Mouse (Mus musculus): ENCODE data around the gene Rabgap1l. TPM values are rescaled to one million over a fixed set of nuclear protein-coding genes. Genes with fewer than 3 reads are reported as not detected.
"Not testable (repeated sequence)": the region's sequence is repeated elsewhere in the genome, so short reads cannot be mapped to it uniquely, and the experiment has no call there.

The Rabgap1l gene
- polyA plus RNA-seq, 1 experiment, result 85.7 TPM

- peaks cover 8% of the 10 kb centered on the region; the same call in 1 of the 2 replicates for H3K9me3 ChIP-seq
- H3K27me3 ChIP-seq (replicated peaks), result no peaks in the 10 kb centered on the region
- H3K4me3 ChIP-seq (replicated peaks), result no peak overlapping the region
- TF ChIP-seq FLI1 (IDR thresholded peaks at IDR 0.05; ENCODE audit: low read length) (no peak), GATA1 (IDR thresholded peaks at IDR 0.05; ENCODE audit: borderline replicate concordance, low read length) (no peak)
- no peaks in the 10 kb centered on the region for H3K4me1 ChIP-seq
- peaks cover 22% of the 10 kb centered on the region for H3K36me3 ChIP-seq (replicated peaks; ENCODE audit: low read length)
These were observed 103.5 kb downstream of the Rabgap1l start for GRCm38 (mm10) chr1:160689511-160689910.

GRCm38 (mm10) chr1:160684251-160684650 is 108.8 kb downstream of the Rabgap1l start:
- no peak for TF ChIP-seq GATA1 (IDR thresholded peaks at IDR 0.05; ENCODE audit: borderline replicate concordance, low read length)
- TF ChIP-seq FLI1 (IDR thresholded peaks at IDR 0.05; ENCODE audit: low read length), result no peak
- Histone ChIP-seq H3K36me3 (replicated peaks; ENCODE audit: low read length) (peaks cover 18% of the 10 kb centered on the region), H3K4me1 (peaks cover 7% of the 10 kb centered on the region; the same call in 1 of the 2 replicates), H3K4me3 (replicated peaks) (no peak overlapping the region), H3K27me3 (replicated peaks) (no peaks in the 10 kb centered on the region), H3K9me3 (peaks cover 8% of the 10 kb centered on the region; the same call in 1 of the 2 replicates)

GRCm38 (mm10) chr1:160681398-160682050 is 111.5 kb downstream of the Rabgap1l start:
- peaks cover 24% of the 10 kb centered on the region for H3K36me3 ChIP-seq (replicated peaks; ENCODE audit: low read length)
- no peak for TF ChIP-seq GATA1 (IDR thresholded peaks at IDR 0.05; ENCODE audit: borderline replicate concordance, low read length)
- TF ChIP-seq FLI1 (IDR thresholded peaks at IDR 0.05; ENCODE audit: low read length), result no peak
- peaks cover 12% of the 10 kb centered on the region for H3K4me1 ChIP-seq
- H3K4me3 ChIP-seq (replicated peaks), result no peak overlapping the region
- no peaks in the 10 kb centered on the region for H3K27me3 ChIP-seq (replicated peaks)
- peaks cover 7% of the 10 kb centered on the region; the same call in 1 of the 2 replicates for H3K9me3 ChIP-seq

DNA sequence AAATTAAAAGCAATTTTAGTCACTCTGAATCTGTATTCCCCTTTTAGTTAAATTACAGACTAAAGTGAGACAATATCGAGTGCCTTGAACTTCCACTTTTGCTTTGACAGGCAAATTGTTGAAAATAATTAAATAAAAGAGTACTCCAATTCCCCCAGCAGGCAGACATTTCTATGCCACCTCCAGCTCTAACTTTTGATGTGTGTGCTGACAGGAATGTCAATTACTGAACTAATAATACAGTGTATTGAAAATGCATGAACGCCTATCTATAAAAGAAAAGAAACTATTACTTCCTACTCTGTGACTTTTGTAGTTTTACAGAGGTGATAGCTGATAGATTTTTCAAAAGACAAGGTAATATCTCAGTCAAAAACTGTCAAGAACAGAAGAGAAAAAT is 118.2 kb downstream of the Rabgap1l start:
- H3K36me3 ChIP-seq (replicated peaks; ENCODE audit: low read length), result peaks cover 14% of the 10 kb centered on the region
- H3K9me3 ChIP-seq, result no peaks in the 10 kb centered on the region
- no peaks in the 10 kb centered on the region for H3K27me3 ChIP-seq (replicated peaks)
- no peak overlapping the region for H3K4me3 ChIP-seq (replicated peaks)
- TF ChIP-seq FLI1 (IDR thresholded peaks at IDR 0.05; ENCODE audit: low read length) (no peak), GATA1 (IDR thresholded peaks at IDR 0.05; ENCODE audit: borderline replicate concordance, low read length) (no peak)
- H3K4me1 ChIP-seq, result peaks cover 5% of the 10 kb centered on the region

- Histone ChIP-seq H3K4me1 (peaks cover 7% of the 10 kb centered on the region), H3K9me3 (no peaks in the 10 kb centered on the region), H3K36me3 (replicated peaks; ENCODE audit: low read length) (peaks cover 8% of the 10 kb centered on the region), H3K4me3 (replicated peaks) (no peak overlapping the region), H3K27me3 (replicated peaks) (no peaks in the 10 kb centered on the region)
- no peak for TF ChIP-seq FLI1 (IDR thresholded peaks at IDR 0.05; ENCODE audit: low read length)
- no peak for TF ChIP-seq GATA1 (IDR thresholded peaks at IDR 0.05; ENCODE audit: borderline replicate concordance, low read length)
These were observed 120.8 kb downstream of the Rabgap1l start for GRCm38 (mm10) chr1:160672088-160672814.

DNA sequence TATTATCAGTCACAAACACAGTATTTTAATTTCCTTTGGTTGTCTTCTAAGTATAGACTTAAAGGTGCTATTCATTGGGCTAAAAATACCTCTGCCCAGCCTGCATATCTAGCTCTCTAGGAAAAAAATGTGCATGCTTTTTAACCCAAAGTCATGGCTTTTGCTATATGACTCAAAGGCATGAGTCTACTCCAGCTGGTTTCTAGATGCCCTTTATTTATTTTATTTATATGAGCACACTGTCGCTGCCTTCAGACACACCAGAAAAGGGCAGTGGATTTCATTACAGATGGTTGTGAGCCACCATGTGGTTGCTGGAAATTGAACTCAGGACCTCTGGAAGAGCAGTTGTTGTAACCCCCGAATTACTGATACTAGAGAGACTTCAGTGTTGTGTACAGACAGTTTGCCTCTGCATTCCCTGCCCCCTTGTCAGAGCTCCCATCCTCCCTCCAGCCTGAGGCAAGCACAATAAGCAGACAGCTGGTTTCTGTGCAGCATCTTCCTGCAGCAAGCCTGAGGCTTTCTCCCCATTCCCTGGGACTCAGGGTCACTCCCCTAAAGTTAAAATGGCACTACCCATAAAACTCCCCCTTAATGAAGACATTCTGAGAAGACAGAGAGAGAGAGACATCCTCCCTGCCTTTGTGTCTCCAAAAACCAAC is 137.1 kb downstream of the Rabgap1l start:
- Histone ChIP-seq H3K9me3 (no peaks in the 10 kb centered on the region), H3K36me3 (replicated peaks; ENCODE audit: low read length) (no peaks in the 10 kb centered on the region), H3K4me1 (peaks cover 6% of the 10 kb centered on the region), H3K27me3 (replicated peaks) (no peaks in the 10 kb centered on the region), H3K4me3 (replicated peaks) (no peak overlapping the region)
- TF ChIP-seq FLI1 (IDR thresholded peaks at IDR 0.05; ENCODE audit: low read length), result no peak
- TF ChIP-seq GATA1 (IDR thresholded peaks at IDR 0.05; ENCODE audit: borderline replicate concordance, low read length), result no peak

GRCm38 (mm10) chr1:160651691-160652090 is 141.3 kb downstream of the Rabgap1l start:
- H3K27me3 ChIP-seq (replicated peaks), result no peaks in the 10 kb centered on the region
- H3K36me3 ChIP-seq (replicated peaks; ENCODE audit: low read length), result no peaks in the 10 kb centered on the region
- TF ChIP-seq FLI1 (IDR thresholded peaks at IDR 0.05; ENCODE audit: low read length) (no peak), GATA1 (IDR thresholded peaks at IDR 0.05; ENCODE audit: borderline replicate concordance, low read length) (no peak)
- no peaks in the 10 kb centered on the region for H3K9me3 ChIP-seq
- no peak overlapping the region for H3K4me3 ChIP-seq (replicated peaks)
- H3K4me1 ChIP-seq, result peaks cover 6% of the 10 kb centered on the region

DNA sequence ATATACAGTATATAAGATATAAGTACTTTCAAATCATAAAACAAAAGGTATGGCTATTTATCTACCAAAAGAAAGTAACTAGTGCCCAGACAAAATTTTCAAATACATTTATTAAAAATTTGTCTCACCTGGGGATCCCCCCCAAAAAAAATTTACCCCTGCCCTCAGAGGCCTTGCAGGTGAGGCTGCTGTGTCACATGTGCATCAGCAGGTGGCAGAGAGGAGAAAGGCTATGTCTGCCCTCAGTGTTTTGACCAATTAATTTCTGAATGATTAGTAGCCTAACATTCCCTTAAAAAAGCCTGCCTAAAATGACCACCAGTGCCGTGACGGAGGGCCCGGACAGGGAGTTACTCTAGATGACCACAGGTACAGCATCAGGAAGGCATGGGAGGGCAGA is 147.6 kb downstream of the Rabgap1l start:
- Histone ChIP-seq H3K27me3 (replicated peaks) (no peaks in the 10 kb centered on the region), H3K4me3 (replicated peaks) (no peak overlapping the region), H3K4me1 (no peaks in the 10 kb centered on the region), H3K36me3 (replicated peaks; ENCODE audit: low read length) (peaks cover 5% of the 10 kb centered on the region), H3K9me3 (no peaks in the 10 kb centered on the region)
- TF ChIP-seq FLI1 (IDR thresholded peaks at IDR 0.05; ENCODE audit: low read length) (no peak), GATA1 (IDR thresholded peaks at IDR 0.05; ENCODE audit: borderline replicate concordance, low read length) (no peak)

GRCm38 (mm10) chr1:160628213-160628932 is 164.6 kb downstream of the Rabgap1l start:
- no peaks in the 10 kb centered on the region for H3K27me3 ChIP-seq (replicated peaks)
- H3K36me3 ChIP-seq (replicated peaks; ENCODE audit: low read length), result peaks cover 11% of the 10 kb centered on the region

GRCm38 (mm10) chr1:160624354-160625120 is 168.5 kb downstream of the Rabgap1l start:
- H3K27me3 ChIP-seq (replicated peaks), result not testable (repeated sequence)

More at GRCm38 (mm10) chr1:160628213-160628932, 164.6 kb downstream of the Rabgap1l start:
- no peak overlapping the region for H3K4me3 ChIP-seq (replicated peaks)
- TF ChIP-seq FLI1 (IDR thresholded peaks at IDR 0.05; ENCODE audit: low read length) (no peak), GATA1 (IDR thresholded peaks at IDR 0.05; ENCODE audit: borderline replicate concordance, low read length) (no peak)
- no peaks in the 10 kb centered on the region for H3K9me3 ChIP-seq
- no peaks in the 10 kb centered on the region for H3K4me1 ChIP-seq

More at GRCm38 (mm10) chr1:160624354-160625120, 168.5 kb downstream of the Rabgap1l start:
- H3K4me1 ChIP-seq; H3K4me3 ChIP-seq (replicated peaks); H3K9me3 ChIP-seq: not testable (repeated sequence)
- H3K36me3 ChIP-seq (replicated peaks; ENCODE audit: low read length), result peaks cover 11% of the 10 kb centered on the region
